Mouse (Mus musculus): ENCODE measurements around the gene Adamts9. TPM values are rescaled to one million over a fixed set of nuclear protein-coding genes. Genes with fewer than 3 reads are reported as not detected.

Gene Adamts9
- total and polyA plus RNA-seq, 2 experiments from 2014 or later = 3.9 to 35.5 TPM

GRCm38 (mm10) chr6:92821606-92822005 is 121.7 kb downstream of the Adamts9 start:
- H3K36me3 ChIP-seq (replicated peaks; ENCODE audit: control insufficient read depth, insufficient read depth, low read length) = peaks cover 20% of the 10 kb centered on the region
- no peaks in the 10 kb centered on the region for H3K9me3 ChIP-seq (replicated peaks; ENCODE audit: control insufficient read depth, low read length)
- TF ChIP-seq CTCF (IDR thresholded peaks at IDR 0.05; ENCODE audit: low read depth) = no peak
- no peak for TF ChIP-seq EP300 (IDR thresholded peaks at IDR 0.05; ENCODE audit: low read depth)
- H3K9ac ChIP-seq (replicated peaks; ENCODE audit: low read depth, low read length) = no peak overlapping the region
- 71% methylated on average over 5 of the region's 5 CpGs for WGBS
- peaks cover 11% of the 10 kb centered on the region for H3K4me1 ChIP-seq (ENCODE audit: control insufficient read depth, insufficient read depth)
- DNase-seq (ENCODE audit: low spot score) (no peak), ATAC-seq (ENCODE audit: insufficient read depth, low read depth) (no peak)
- H3K4me3 ChIP-seq (ENCODE audit: low read depth, low read length) = no peak overlapping the region
- H3K4me2 ChIP-seq (ENCODE audit: low read depth, low read length) = no peak overlapping the region
- no peaks in the 10 kb centered on the region for H3K27me3 ChIP-seq (ENCODE audit: control insufficient read depth, insufficient read depth, low read length)
- H3K27ac ChIP-seq (ENCODE audit: low read depth) = no peak overlapping the region

- H3K4me3 ChIP-seq (ENCODE audit: low read depth, low read length) = no peak overlapping the region
- 84% methylated on average over 8 of the region's 8 CpGs for WGBS
- H3K4me2 ChIP-seq (ENCODE audit: low read depth, low read length) = no peak overlapping the region
- DNase-seq (ENCODE audit: low spot score) (no peak), ATAC-seq (ENCODE audit: insufficient read depth, low read depth) (no peak)
- H3K4me1 ChIP-seq (ENCODE audit: control insufficient read depth, insufficient read depth) = peaks cover 6% of the 10 kb centered on the region
- no peak overlapping the region for H3K9ac ChIP-seq (replicated peaks; ENCODE audit: low read depth, low read length)
- H3K27ac ChIP-seq (ENCODE audit: low read depth) = no peak overlapping the region
- no peaks in the 10 kb centered on the region for H3K27me3 ChIP-seq (ENCODE audit: control insufficient read depth, insufficient read depth, low read length)
- H3K9me3 ChIP-seq (replicated peaks; ENCODE audit: control insufficient read depth, low read length) = no peaks in the 10 kb centered on the region
- TF ChIP-seq CTCF (IDR thresholded peaks at IDR 0.05; ENCODE audit: low read depth) (no peak), EP300 (IDR thresholded peaks at IDR 0.05; ENCODE audit: low read depth) (no peak)
- H3K36me3 ChIP-seq (replicated peaks; ENCODE audit: control insufficient read depth, insufficient read depth, low read length) = peaks cover 29% of the 10 kb centered on the region
These were observed 125.6 kb downstream of the Adamts9 start for GRCm38 (mm10) chr6:92817661-92818060.

- Histone ChIP-seq H3K9me3 (replicated peaks; ENCODE audit: control insufficient read depth, low read length) (no peaks in the 10 kb centered on the region), H3K36me3 (replicated peaks; ENCODE audit: control insufficient read depth, insufficient read depth, low read length) (peaks cover 16% of the 10 kb centered on the region), H3K27me3 (ENCODE audit: control insufficient read depth, insufficient read depth, low read length) (no peaks in the 10 kb centered on the region), H3K9ac (replicated peaks; ENCODE audit: low read depth, low read length) (0 out of 2 replicates have a peak within 1 kb of the TSS, but pooled peaks have one; percentile 30), H3K27ac (ENCODE audit: low read depth) (peak within 1 kb of the TSS; percentile 76), H3K4me2 (ENCODE audit: low read depth, low read length) (peak within 1 kb of the TSS; percentile 42), H3K4me1 (ENCODE audit: control insufficient read depth, insufficient read depth) (peaks cover 16% of the 10 kb centered on the region), H3K4me3 (ENCODE audit: low read depth, low read length) (0 out of 2 replicates have a peak within 1 kb of the TSS, but pooled peaks have one; percentile 7)
- ATAC-seq (ENCODE audit: insufficient read depth, low read depth) (peak; percentile 73), DNase-seq (ENCODE audit: low spot score) (peak; percentile 51)
- TF ChIP-seq CTCF (IDR thresholded peaks at IDR 0.05; ENCODE audit: low read depth) (no peak), EP300 (IDR thresholded peaks at IDR 0.05; ENCODE audit: low read depth) (no peak)
- 21% methylated on average over 8 of the region's 8 CpGs for WGBS
These were observed 127.0 kb downstream of the Adamts9 start, which contains the start of gene A730049H05Rik for GRCm38 (mm10) chr6:92816311-92816751. Gene A730049H05Rik (plus strand): TSS chr6:92816478.

GRCm38 (mm10) chr6:92812702-92813370 is 130.5 kb downstream of the Adamts9 start:
- no peak for DNase-seq (ENCODE audit: low spot score)
- 0 out of 2 replicates have a peak overlapping the region, but pooled peaks have one; percentile 25 for H3K27ac ChIP-seq (ENCODE audit: low read depth)
- no peak overlapping the region for H3K4me2 ChIP-seq (ENCODE audit: low read depth, low read length)
- no peak overlapping the region for H3K9ac ChIP-seq (replicated peaks; ENCODE audit: low read depth, low read length)
- 26% methylated on average over 2 of the region's 2 CpGs for WGBS
- H3K9me3 ChIP-seq (replicated peaks; ENCODE audit: control insufficient read depth, low read length) = no peaks in the 10 kb centered on the region
- no peak overlapping the region for H3K4me3 ChIP-seq (ENCODE audit: low read depth, low read length)
- peaks cover 16% of the 10 kb centered on the region for H3K4me1 ChIP-seq (ENCODE audit: control insufficient read depth, insufficient read depth)
- peaks cover 23% of the 10 kb centered on the region for H3K36me3 ChIP-seq (replicated peaks; ENCODE audit: control insufficient read depth, insufficient read depth, low read length)
- no peak for TF ChIP-seq CTCF (IDR thresholded peaks at IDR 0.05; ENCODE audit: low read depth)
- no peak for TF ChIP-seq EP300 (IDR thresholded peaks at IDR 0.05; ENCODE audit: low read depth)
- no peak for ATAC-seq (ENCODE audit: insufficient read depth, low read depth)
- no peaks in the 10 kb centered on the region for H3K27me3 ChIP-seq (ENCODE audit: control insufficient read depth, insufficient read depth, low read length)

- Histone ChIP-seq H3K36me3 (replicated peaks; ENCODE audit: control insufficient read depth, insufficient read depth, low read length) (peaks cover 31% of the 10 kb centered on the region), H3K27ac (ENCODE audit: low read depth) (no peak overlapping the region), H3K27me3 (ENCODE audit: control insufficient read depth, insufficient read depth, low read length) (no peaks in the 10 kb centered on the region), H3K9me3 (replicated peaks; ENCODE audit: control insufficient read depth, low read length) (no peaks in the 10 kb centered on the region), H3K4me1 (ENCODE audit: control insufficient read depth, insufficient read depth) (peaks cover 10% of the 10 kb centered on the region), H3K9ac (replicated peaks; ENCODE audit: low read depth, low read length) (no peak overlapping the region), H3K4me3 (ENCODE audit: low read depth, low read length) (no peak overlapping the region), H3K4me2 (ENCODE audit: low read depth, low read length) (no peak overlapping the region)
- ATAC-seq (ENCODE audit: insufficient read depth, low read depth) = no peak
- no peak for DNase-seq (ENCODE audit: low spot score)
- TF ChIP-seq EP300 (IDR thresholded peaks at IDR 0.05; ENCODE audit: low read depth) (no peak), CTCF (IDR thresholded peaks at IDR 0.05; ENCODE audit: low read depth) (no peak)
These were observed 131.7 kb downstream of the Adamts9 start for GRCm38 (mm10) chr6:92811566-92811965.

All from heart, postnatal 0 days (tissue).